Mouse (Mus musculus): ENCODE measurements around the gene Ccsap.

GRCm38 (mm10) chr8:123895230-123895629, 35.2 kb upstream of the Ccsap start:
- no peak for TF ChIP-seq POLR2A (IDR thresholded peaks at IDR 0.05; ENCODE audit: low read depth, low read length)
- no peak for TF ChIP-seq CTCF (conservative IDR thresholded peaks at IDR 0.05; ENCODE audit: insufficient read depth, insufficient read length, low read depth, low read length)
